Mouse (Mus musculus) hindbrain, postnatal 0 days (tissue): Measurements from ENCODE around the gene Fam71e1. TPM values are rescaled to one million over a fixed set of nuclear protein-coding genes. Genes with fewer than 3 reads are reported as not detected.

ENCODE experiments used
- ATAC-seq: fragments of 200-750 bp; cut with Nextera tagmentation; 2 replicates; pipeline ENCODE4 v1.8.0; 2017; ENCODE audit warnings: mild to moderate bottlenecking, moderate TSS enrichment, moderate library complexity
- DNase-seq: peaks from one replicate; pipeline ENCODE4 v3.0.0-alpha.2; 2015; ENCODE audit warnings: low spot score
- H3K27ac ChIP-seq: fragments of 300-500 bp; sonication (generic); 2 replicates; pipeline ENCODE4 v1.5.1; 2014; ENCODE audit warnings: mild to moderate bottlenecking
- H3K27me3 ChIP-seq: fragments of 300-500 bp; sonication (generic); 2 replicates; pipeline ENCODE4 v1.6.1; 2014; ENCODE audit warnings: low read length, mixed read lengths; ENCODE audit not compliant: insufficient read depth
- H3K36me3 ChIP-seq: fragments of 300-500 bp; sonication (generic); 2 replicates; pipeline ENCODE4 v1.6.1; 2014; ENCODE audit warnings: low read length, mixed read lengths; ENCODE audit not compliant: insufficient read depth
- H3K4me1 ChIP-seq: fragments of 300-500 bp; sonication (generic); 2 replicates; pipeline ENCODE4 v1.6.1; 2014; ENCODE audit warnings: antibody characterized with exemption, low read length, mixed read lengths; ENCODE audit not compliant: insufficient read depth
- H3K4me2 ChIP-seq: fragments of 300-500 bp; sonication (generic); 2 replicates; pipeline ENCODE4 v1.6.1; 2014; ENCODE audit warnings: low read depth, mild to moderate bottlenecking, low read length, moderate library complexity, mixed read lengths
- H3K4me3 ChIP-seq: fragments of 300-500 bp; sonication (generic); 2 replicates; pipeline ENCODE4 v1.5.1; 2014; ENCODE audit warnings: low read length
- H3K9ac ChIP-seq: fragments of 300-500 bp; sonication (generic); replicated peaks from 2 replicates; pipeline ENCODE4 v1.6.1; 2014; ENCODE audit warnings: mild to moderate bottlenecking, low read length, moderate library complexity, mixed read lengths
- H3K9me3 ChIP-seq: fragments of 300-500 bp; sonication (generic); 2 replicates; pipeline ENCODE4 v1.6.1; 2016; ENCODE audit warnings: low read length, mixed read lengths
- CTCF ChIP-seq: IDR thresholded peaks from 2 replicates; pipeline ENCODE4 v1.5.1; 2016; ENCODE audit warnings: antibody characterized with exemption, control low read depth, low read depth
- WGBS: fragments of 180-500 bp; shearing (Covaris S2); extraction: QIAGEN DNeasy Blood & Tissue Kit; methylation state at CpG from one replicate; pipeline ENCODE4 v1.1.7; 2014; 5-methylcytosine and 5-hydroxymethylcytosine counted together
- polyA plus RNA-seq: library from polyadenylated mRNA; unstranded; fragments of >200 nt; fragmentation: Nextera tagmentation; extraction: Ambion mirVana; gene quantifications from 2 replicates; pipeline ENCODE4 v1.2.1, GENCODE M21; 2015
- total RNA-seq: library from RNA; depleted of rRNA; stranded (reverse); fragments of >200 nt; gene quantifications from 2 replicates; pipeline ENCODE4 v1.2.3, GENCODE M21; 2014

The Fam71e1 gene
- total and polyA plus RNA-seq, 2 experiments from 2014 or later: 19.8 to 26.7 TPM

GRCm38 (mm10) chr7:44534656-44535441 is 38.5 kb downstream of the Fam71e1 start:
- Histone ChIP-seq H3K4me3 (no peak overlapping the region), H3K9me3 (no peaks in the 10 kb centered on the region), H3K27me3 (no peaks in the 10 kb centered on the region), H3K27ac (no peak overlapping the region), H3K4me1 (no peaks in the 10 kb centered on the region), H3K4me2 (no peak overlapping the region), H3K9ac (no peak overlapping the region), H3K36me3 (peaks cover 10% of the 10 kb centered on the region)
- peak; percentile 47 for TF ChIP-seq CTCF
- ATAC-seq (no peak), DNase-seq (no peak)
- WGBS: 84% methylated on average over 19 of the region's 19 CpGs

GRCm38 (mm10) chr7:44535657-44536589 is 39.5 kb downstream of the Fam71e1 start:
- Histone ChIP-seq H3K27me3 (no peaks in the 10 kb centered on the region), H3K36me3 (peaks cover 10% of the 10 kb centered on the region), H3K4me1 (no peaks in the 10 kb centered on the region), H3K9me3 (no peaks in the 10 kb centered on the region), H3K27ac (no peak overlapping the region), H3K9ac (no peak overlapping the region), H3K4me2 (no peak overlapping the region), H3K4me3 (no peak overlapping the region)
- WGBS: 95% methylated on average over 27 of the region's 27 CpGs
- no peak for ATAC-seq
- DNase-seq: no peak
- no peak for TF ChIP-seq CTCF

GRCm38 (mm10) chr7:44536590-44536968 is 40.2 kb downstream of the Fam71e1 start:
- no peak for TF ChIP-seq CTCF
- no peak overlapping the region for H3K4me2 ChIP-seq
- H3K9me3 ChIP-seq: no peaks in the 10 kb centered on the region
- no peak overlapping the region for H3K4me3 ChIP-seq
- DNase-seq (peak; percentile 24), ATAC-seq (no peak)
- peaks cover 10% of the 10 kb centered on the region for H3K36me3 ChIP-seq
- H3K27ac ChIP-seq: no peak overlapping the region
- H3K4me1 ChIP-seq: no peaks in the 10 kb centered on the region
- no peak overlapping the region for H3K9ac ChIP-seq
- 65% methylated on average over 6 of the region's 6 CpGs for WGBS
- H3K27me3 ChIP-seq: no peaks in the 10 kb centered on the region

- Histone ChIP-seq H3K36me3 (peaks cover 10% of the 10 kb centered on the region), H3K4me2 (no peak overlapping the region), H3K27ac (no peak overlapping the region), H3K27me3 (no peaks in the 10 kb centered on the region), H3K9me3 (no peaks in the 10 kb centered on the region), H3K4me1 (no peaks in the 10 kb centered on the region), H3K4me3 (no peak overlapping the region), H3K9ac (no peak overlapping the region)
- no peak for ATAC-seq
- no peak for TF ChIP-seq CTCF
- DNase-seq: no peak
- WGBS: 71% methylated on average over 7 of the region's 7 CpGs
These were observed 40.6 kb downstream of the Fam71e1 start for GRCm38 (mm10) chr7:44537009-44537408.

GRCm38 (mm10) chr7:44537496-44537895 is 41.1 kb downstream of the Fam71e1 start:
- no peak overlapping the region for H3K27ac ChIP-seq
- TF ChIP-seq CTCF: no peak
- no peak overlapping the region for H3K4me2 ChIP-seq
- peaks cover 10% of the 10 kb centered on the region for H3K36me3 ChIP-seq
- WGBS: 74% methylated on average over 13 of the region's 13 CpGs
- H3K9ac ChIP-seq: no peak overlapping the region
- ATAC-seq (no peak), DNase-seq (no peak)
- no peaks in the 10 kb centered on the region for H3K27me3 ChIP-seq
- no peaks in the 10 kb centered on the region for H3K9me3 ChIP-seq
- no peak overlapping the region for H3K4me3 ChIP-seq
- no peaks in the 10 kb centered on the region for H3K4me1 ChIP-seq

- DNase-seq (no peak), ATAC-seq (no peak)
- WGBS: 94% methylated on average over 41 of the region's 41 CpGs
- H3K9me3 ChIP-seq: no peaks in the 10 kb centered on the region
- H3K27ac ChIP-seq: no peak overlapping the region
- H3K4me3 ChIP-seq: no peak overlapping the region
- H3K36me3 ChIP-seq: peaks cover 10% of the 10 kb centered on the region
- H3K9ac ChIP-seq: no peak overlapping the region
- TF ChIP-seq CTCF: no peak
- no peaks in the 10 kb centered on the region for H3K27me3 ChIP-seq
- H3K4me2 ChIP-seq: no peak overlapping the region
- no peaks in the 10 kb centered on the region for H3K4me1 ChIP-seq
These were observed 42.6 kb downstream of the Fam71e1 start for GRCm38 (mm10) chr7:44538756-44539624.
